Mouse (Mus musculus): Measurements from ENCODE around the gene Filip1.

DNA sequence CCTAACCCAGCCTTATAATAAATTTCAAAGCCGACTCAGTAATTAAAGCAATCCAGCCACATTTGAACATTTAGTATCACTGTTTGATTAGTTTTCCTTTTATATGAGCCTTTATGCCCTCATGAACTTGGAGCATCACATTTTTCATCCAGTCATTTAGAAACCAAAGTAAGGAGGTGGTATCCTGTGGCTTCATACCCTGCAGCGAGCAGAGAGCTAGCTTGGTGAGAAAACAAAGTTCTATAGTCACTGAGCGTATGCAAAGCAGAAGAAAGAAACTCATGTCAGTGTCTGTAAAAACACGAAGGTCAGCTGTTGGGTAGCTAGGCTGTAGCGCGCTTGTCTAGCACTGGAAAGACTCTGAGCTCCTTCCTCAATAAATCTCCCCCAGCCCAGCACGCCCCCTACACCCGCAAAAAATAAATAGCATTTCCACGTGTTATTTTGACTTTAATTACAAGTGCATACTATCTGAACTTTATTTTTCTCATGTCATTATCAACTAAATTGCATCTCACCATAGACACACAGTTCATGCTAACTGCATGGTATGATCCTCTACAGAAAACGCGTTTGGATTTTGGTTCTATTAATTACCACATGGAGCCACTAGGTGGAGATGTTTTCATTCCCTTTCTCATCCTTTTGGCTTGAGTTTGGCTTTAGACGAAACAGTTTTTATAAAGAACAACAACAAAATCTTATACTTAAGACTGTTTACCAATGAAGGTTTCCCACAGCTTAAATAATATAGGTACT lies 206.2 kb downstream of the Filip1 start:
- TF ChIP-seq POLR2A (IDR thresholded peaks at IDR 0.05; ENCODE audit: low read depth, low read length), result no peak
- 0 out of 2 replicates have a peak, but pooled peaks have one; percentile 3 for TF ChIP-seq CTCF (conservative IDR thresholded peaks at IDR 0.05; ENCODE audit: insufficient read depth, insufficient read length, low read depth, low read length)

Measured in kidney, adult 2 months (tissue).